Mouse (Mus musculus): Measurements from ENCODE around the gene Ppp1r2.

GRCm38 (mm10) chr16:31247442-31247841 is 27.6 kb downstream of the Ppp1r2 start:
- no peak for TF ChIP-seq CTCF (IDR thresholded peaks at IDR 0.05; ENCODE audit: low read depth)
- no peak for TF ChIP-seq EP300 (IDR thresholded peaks at IDR 0.05; ENCODE audit: low read depth)
